Mouse (Mus musculus) neural tube, embryonic 12.5 days (tissue): ENCODE measurements around the gene Auh. TPM values are rescaled to one million over a fixed set of nuclear protein-coding genes. Genes with fewer than 3 reads are reported as not detected.

Source experiments
- ATAC-seq: fragments of 200-750 bp; cut with Nextera tagmentation; 2 replicates; pipeline ENCODE4 v1.8.0; 2017; ENCODE audit warnings: low read depth, mild to moderate bottlenecking, moderate TSS enrichment, moderate library complexity; ENCODE audit not compliant: low FRiP score
- H3K27ac ChIP-seq: fragments of 300-500 bp; sonication (generic); 2 replicates; pipeline ENCODE4 v1.5.1; 2016
- H3K27me3 ChIP-seq: fragments of 300-500 bp; sonication (generic); replicated peaks from 2 replicates; pipeline ENCODE4 v1.6.1; 2016; ENCODE audit warnings: mild to moderate bottlenecking
- H3K36me3 ChIP-seq: fragments of 300-500 bp; sonication (generic); 2 replicates; pipeline ENCODE4 v1.6.1; 2016; ENCODE audit warnings: mild to moderate bottlenecking
- H3K4me1 ChIP-seq: fragments of 300-500 bp; sonication (generic); 2 replicates; pipeline ENCODE4 v1.6.1; 2016
- H3K4me2 ChIP-seq: fragments of 300-500 bp; sonication (generic); replicated peaks from 2 replicates; pipeline ENCODE4 v1.6.1; 2016; ENCODE audit warnings: mild to moderate bottlenecking
- H3K4me3 ChIP-seq: fragments of 300-500 bp; sonication (generic); 2 replicates; pipeline ENCODE4 v1.5.1; 2016
- H3K9ac ChIP-seq: fragments of 300-500 bp; sonication (generic); 2 replicates; pipeline ENCODE4 v1.6.1; 2016; ENCODE audit warnings: mild to moderate bottlenecking
- H3K9me3 ChIP-seq: fragments of 300-500 bp; sonication (generic); 2 replicates; pipeline ENCODE4 v1.6.1; 2016; ENCODE audit warnings: mild to moderate bottlenecking
- WGBS: fragments of 180-500 bp; shearing (Covaris S2); methylation state at CpG from one replicate; pipeline ENCODE4 v1.1.7; 2016; 5-methylcytosine and 5-hydroxymethylcytosine counted together
- polyA plus RNA-seq: library from polyadenylated mRNA; unstranded; fragments of >200 nt; fragmentation: Nextera tagmentation; extraction: Ambion mirVana; gene quantifications from 2 replicates; pipeline ENCODE4 v1.2.1, GENCODE M21; 2016

Gene Auh
- polyA plus RNA-seq, 1 experiment from 2014 or later, result 52.7 TPM

DNA sequence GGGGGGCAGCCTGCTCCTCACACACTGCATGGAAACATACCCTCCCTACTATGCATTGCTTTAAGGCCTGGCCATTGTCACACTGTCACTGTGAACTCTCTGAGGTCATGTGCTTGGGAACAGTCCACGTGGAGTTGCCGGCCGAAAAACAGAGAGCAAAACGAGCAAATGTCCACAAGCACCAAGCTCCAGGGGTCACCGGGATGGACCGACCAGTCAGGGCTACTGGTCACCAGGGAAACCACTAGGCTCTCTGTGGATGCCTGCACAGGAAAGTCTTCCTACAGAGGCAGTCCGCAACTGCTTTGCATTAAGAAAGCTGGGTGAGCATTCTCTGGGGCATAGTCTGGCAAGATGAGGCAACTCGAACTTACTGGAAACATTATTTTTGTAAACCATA lies 82.0 kb downstream of the Auh start:
- Histone ChIP-seq H3K9me3 (no peaks in the 10 kb centered on the region), H3K27ac (no peak overlapping the region), H3K27me3 (no peaks in the 10 kb centered on the region), H3K4me2 (no peak overlapping the region), H3K36me3 (no peaks in the 10 kb centered on the region), H3K9ac (no peak overlapping the region), H3K4me1 (peaks cover 3% of the 10 kb centered on the region; the same call in 1 of the 2 replicates), H3K4me3 (no peak overlapping the region)
- 72% methylated on average over 8 of the region's 8 CpGs for WGBS
- no peak for ATAC-seq

DNA sequence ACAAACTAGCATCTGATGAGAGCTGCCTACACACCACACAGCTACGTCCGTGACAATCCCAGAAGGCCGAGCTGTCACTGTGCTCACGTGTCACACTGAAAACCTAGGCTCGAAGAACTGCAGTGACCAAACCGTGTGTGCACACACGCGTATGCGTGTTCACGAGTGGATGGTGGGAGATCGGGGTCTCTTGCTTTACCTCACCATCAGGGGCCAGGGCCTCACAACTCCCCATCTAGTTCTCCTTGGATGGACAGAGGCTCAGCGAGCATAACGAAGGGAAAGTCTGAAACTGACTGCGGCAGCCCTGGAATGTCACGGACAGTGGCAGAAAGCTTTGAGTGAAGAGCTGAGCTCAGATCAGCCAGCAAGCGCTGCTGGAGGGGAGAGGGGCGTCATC lies 82.4 kb downstream of the Auh start:
- no peak for ATAC-seq
- Histone ChIP-seq H3K27ac (no peak overlapping the region), H3K4me1 (peaks cover 3% of the 10 kb centered on the region; the same call in 1 of the 2 replicates), H3K4me3 (no peak overlapping the region), H3K27me3 (no peaks in the 10 kb centered on the region), H3K4me2 (no peak overlapping the region), H3K36me3 (no peaks in the 10 kb centered on the region), H3K9me3 (no peaks in the 10 kb centered on the region), H3K9ac (no peak overlapping the region)
- 92% methylated on average over 17 of the region's 17 CpGs for WGBS

DNA sequence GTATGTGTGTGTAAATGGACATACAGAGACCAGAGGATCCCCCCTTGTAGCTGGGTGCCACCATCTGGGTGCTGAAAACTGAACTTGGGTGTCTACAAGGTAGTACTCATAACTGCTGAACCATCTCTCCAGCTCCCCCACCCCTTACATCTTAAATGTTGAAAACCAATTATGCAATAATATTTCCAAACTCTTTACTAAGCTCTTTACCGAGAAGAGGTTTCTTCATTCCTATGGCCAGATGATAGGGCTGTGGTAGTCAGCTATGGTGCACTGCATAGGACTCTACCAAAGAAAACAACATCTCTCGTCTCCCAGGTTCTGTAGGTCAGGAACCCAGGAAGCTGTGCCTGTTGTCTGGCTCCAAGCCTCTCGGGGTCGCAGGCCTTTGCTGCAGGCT lies 83.9 kb downstream of the Auh start:
- no peak overlapping the region for H3K4me3 ChIP-seq
- no peak overlapping the region for H3K4me2 ChIP-seq
- H3K9ac ChIP-seq, result no peak overlapping the region
- no peaks in the 10 kb centered on the region for H3K27me3 ChIP-seq
- H3K36me3 ChIP-seq, result no peaks in the 10 kb centered on the region
- H3K4me1 ChIP-seq, result peaks cover 3% of the 10 kb centered on the region; the same call in 1 of the 2 replicates
- WGBS, result 86% methylated on average over 4 of the region's 4 CpGs
- no peak for ATAC-seq
- H3K9me3 ChIP-seq, result no peaks in the 10 kb centered on the region
- H3K27ac ChIP-seq, result no peak overlapping the region

- ATAC-seq, result no peak
- H3K9ac ChIP-seq, result no peak overlapping the region
- peaks cover 3% of the 10 kb centered on the region; the same call in 1 of the 2 replicates for H3K36me3 ChIP-seq
- no peak overlapping the region for H3K27ac ChIP-seq
- H3K9me3 ChIP-seq, result no peaks in the 10 kb centered on the region
- no peaks in the 10 kb centered on the region for H3K4me1 ChIP-seq
- H3K4me3 ChIP-seq, result no peak overlapping the region
- 86% methylated on average over 10 of the region's 10 CpGs for WGBS
- H3K27me3 ChIP-seq, result no peaks in the 10 kb centered on the region
- no peak overlapping the region for H3K4me2 ChIP-seq
Observed at GRCm38 (mm10) chr13:52843536-52844178, 85.8 kb downstream of the Auh start.

- 96% methylated on average over 8 of the region's 8 CpGs for WGBS
- Histone ChIP-seq H3K9ac (no peak overlapping the region), H3K4me1 (no peaks in the 10 kb centered on the region), H3K4me3 (no peak overlapping the region), H3K36me3 (peaks cover 18% of the 10 kb centered on the region), H3K27me3 (no peaks in the 10 kb centered on the region), H3K9me3 (no peaks in the 10 kb centered on the region), H3K4me2 (no peak overlapping the region), H3K27ac (no peak overlapping the region)
- no peak for ATAC-seq
Observed at GRCm38 (mm10) chr13:52836231-52836630, 93.2 kb downstream of the Auh start.

DNA sequence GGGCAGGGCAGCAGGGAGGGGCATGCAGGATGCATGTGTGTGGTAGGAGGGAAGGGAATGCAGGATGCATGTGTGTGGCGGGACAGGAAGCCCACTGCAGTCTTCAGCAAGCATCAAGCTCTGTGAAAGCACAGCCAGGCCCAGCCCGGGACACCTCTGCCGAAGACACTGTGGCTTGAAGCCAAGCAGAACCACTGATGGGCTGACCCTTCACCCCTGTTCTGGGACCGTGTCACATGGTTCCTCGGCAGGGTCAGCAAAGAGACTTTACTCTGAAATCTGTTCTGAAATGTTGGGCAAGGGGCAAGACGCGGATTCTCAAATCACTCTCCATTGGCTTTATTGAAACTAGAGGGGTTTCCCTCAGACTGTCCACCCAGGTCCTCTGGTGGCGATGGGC lies 94.9 kb downstream of the Auh start:
- Histone ChIP-seq H3K27me3 (no peaks in the 10 kb centered on the region), H3K36me3 (peaks cover 18% of the 10 kb centered on the region), H3K4me2 (no peak overlapping the region), H3K9ac (no peak overlapping the region), H3K4me1 (no peaks in the 10 kb centered on the region), H3K9me3 (no peaks in the 10 kb centered on the region), H3K27ac (no peak overlapping the region), H3K4me3 (no peak overlapping the region)
- no peak for ATAC-seq
- 90% methylated on average over 8 of the region's 8 CpGs for WGBS

GRCm38 (mm10) chr13:52833748-52834147 lies 95.7 kb downstream of the Auh start:
- ATAC-seq, result no peak
- WGBS, result 92% methylated on average over 2 of the region's 2 CpGs
- no peaks in the 10 kb centered on the region for H3K4me1 ChIP-seq
- no peaks in the 10 kb centered on the region for H3K9me3 ChIP-seq
- H3K4me2 ChIP-seq, result no peak overlapping the region
- no peaks in the 10 kb centered on the region for H3K27me3 ChIP-seq
- H3K27ac ChIP-seq, result no peak overlapping the region
- H3K4me3 ChIP-seq, result no peak overlapping the region
- no peak overlapping the region for H3K9ac ChIP-seq
- peaks cover 15% of the 10 kb centered on the region for H3K36me3 ChIP-seq

DNA sequence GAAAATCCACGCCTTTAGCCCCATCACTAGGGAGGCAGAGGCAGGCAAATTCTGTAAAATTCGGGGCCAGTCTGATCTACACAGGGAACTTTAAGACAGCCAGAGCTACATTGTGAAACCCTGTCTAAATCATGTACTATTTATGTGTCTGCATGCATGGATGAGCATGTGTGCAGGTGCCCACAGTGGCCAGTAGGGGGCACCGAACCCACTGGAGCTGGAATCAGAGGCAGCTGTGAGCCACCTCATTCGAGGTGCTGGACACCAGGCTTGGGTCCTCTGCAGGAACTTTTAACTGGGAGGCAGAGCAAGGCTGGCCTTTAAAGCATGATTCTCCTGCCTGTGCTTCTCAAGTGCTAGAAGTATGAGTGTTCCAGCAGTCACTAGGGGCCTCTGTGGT lies 96.3 kb downstream of the Auh start:
- Histone ChIP-seq H3K36me3 (peaks cover 15% of the 10 kb centered on the region), H3K27me3 (no peaks in the 10 kb centered on the region), H3K9me3 (no peaks in the 10 kb centered on the region), H3K4me2 (no peak overlapping the region), H3K4me3 (no peak overlapping the region), H3K4me1 (no peaks in the 10 kb centered on the region), H3K27ac (no peak overlapping the region), H3K9ac (no peak overlapping the region)
- no peak for ATAC-seq
- 75% methylated on average over 4 of the region's 4 CpGs for WGBS

GRCm38 (mm10) chr13:52832481-52833170 lies 96.9 kb downstream of the Auh start:
- Histone ChIP-seq H3K4me2 (no peak overlapping the region), H3K9me3 (no peaks in the 10 kb centered on the region), H3K27me3 (no peaks in the 10 kb centered on the region), H3K4me3 (no peak overlapping the region), H3K36me3 (peaks cover 15% of the 10 kb centered on the region), H3K27ac (no peak overlapping the region), H3K9ac (no peak overlapping the region), H3K4me1 (no peaks in the 10 kb centered on the region)
- WGBS, result 90% methylated on average over 8 of the region's 8 CpGs
- ATAC-seq, result no peak

GRCm38 (mm10) chr13:52831037-52831757 lies 98.3 kb downstream of the Auh start:
- H3K9me3 ChIP-seq, result no peaks in the 10 kb centered on the region
- H3K27me3 ChIP-seq, result no peaks in the 10 kb centered on the region
- H3K4me3 ChIP-seq, result no peak overlapping the region
- no peaks in the 10 kb centered on the region for H3K4me1 ChIP-seq
- no peak overlapping the region for H3K27ac ChIP-seq
- no peak overlapping the region for H3K9ac ChIP-seq
- 91% methylated on average over 13 of the region's 13 CpGs for WGBS
- H3K36me3 ChIP-seq, result peaks cover under 1% of the 10 kb centered on the region; the same call in 1 of the 2 replicates
- no peak overlapping the region for H3K4me2 ChIP-seq
- ATAC-seq, result no peak

DNA sequence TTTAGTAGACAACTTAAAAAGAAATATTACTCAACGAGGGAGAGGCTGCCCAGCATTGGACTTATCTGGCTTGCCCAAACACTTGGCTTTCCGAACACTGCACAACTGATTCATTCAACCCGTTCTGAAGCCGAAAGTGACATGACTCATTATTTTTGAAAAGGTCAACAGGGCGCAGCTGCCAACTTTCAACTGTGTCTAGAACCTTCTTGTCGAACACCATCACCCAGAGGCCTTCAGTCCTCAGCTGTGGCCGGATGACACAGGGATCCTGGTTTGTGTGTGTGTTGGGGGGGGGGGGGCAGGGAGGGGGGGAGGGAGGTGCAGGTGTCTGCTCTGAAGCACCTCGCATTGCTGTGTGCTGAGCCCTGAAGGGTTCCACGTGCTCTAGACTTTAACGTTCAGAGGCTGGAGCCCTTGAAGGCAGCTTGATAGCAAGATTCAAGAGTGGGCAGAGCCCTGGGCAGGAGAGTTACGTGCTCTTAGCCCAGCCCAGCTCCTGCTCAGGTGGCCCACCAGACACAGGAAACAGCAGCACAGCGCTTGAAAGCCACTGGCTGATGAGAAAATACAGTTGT lies 100.4 kb downstream of the Auh start:
- Histone ChIP-seq H3K4me2 (no peak overlapping the region), H3K4me1 (no peaks in the 10 kb centered on the region), H3K4me3 (no peak overlapping the region), H3K9ac (no peak overlapping the region), H3K27me3 (no peaks in the 10 kb centered on the region), H3K27ac (no peak overlapping the region), H3K36me3 (no peaks in the 10 kb centered on the region), H3K9me3 (no peaks in the 10 kb centered on the region)
- no peak for ATAC-seq
- WGBS, result 77% methylated on average over 12 of the region's 12 CpGs

GRCm38 (mm10) chr13:52828217-52828616 lies 101.3 kb downstream of the Auh start:
- no peaks in the 10 kb centered on the region for H3K27me3 ChIP-seq
- H3K9me3 ChIP-seq, result no peaks in the 10 kb centered on the region
- no peaks in the 10 kb centered on the region for H3K36me3 ChIP-seq
- H3K4me3 ChIP-seq, result no peak overlapping the region
- H3K9ac ChIP-seq, result no peak overlapping the region
- H3K27ac ChIP-seq, result no peak overlapping the region
- H3K4me2 ChIP-seq, result no peak overlapping the region
- no peak for ATAC-seq
- H3K4me1 ChIP-seq, result no peaks in the 10 kb centered on the region
- 66% methylated on average over 2 of the region's 2 CpGs for WGBS
